Mouse (Mus musculus): ENCODE results near the gene G3bp1. TPM values are rescaled to one million over a fixed set of nuclear protein-coding genes. Genes with fewer than 3 reads are reported as not detected.

The G3bp1 gene
- total RNA-seq, 2 experiments from 2014 or later = 49.7 to 56.3 TPM

GRCm38 (mm10) chr11:55542671-55543070, 73.2 kb downstream of the G3bp1 start:
- no peak for DNase-seq (ENCODE audit: low spot score in 2 of 2)

GRCm38 (mm10) chr11:55545690-55546089, 76.2 kb downstream of the G3bp1 start:
- DNase-seq (ENCODE audit: low spot score in 2 of 2) = no peak

Small RNA genes within 50 kb of the gene (microRNA-seq; reads per million reads assigned to microRNA genes)
- 0 reads per million in 2 experiments for gene Mir7652 (ENCODE audit: borderline number of aligned reads in 2 of 2)

Other genes starting within 250 kb of the G3bp1 start
- gene Fat2, start 133.1 kb upstream of the G3bp1 start, total RNA-seq (2021) = under 1 TPM; 0.06 to 0.13 TPM
- 1,000 to 10,000 TPM; 1,159 to 2,168 TPM for gene Sparc, start 46.5 kb upstream of the G3bp1 start, total RNA-seq (2021)
- 100 to 1,000 TPM; 231 to 325 TPM for gene Atox1, start 8.4 kb upstream of the G3bp1 start, total RNA-seq (2021)
- not detected for gene Glra1, start 138.5 kb downstream of the G3bp1 start, total RNA-seq (2021)